Mouse (Mus musculus) ES-E14 (cell line): ENCODE measurements around the gene Gpm6b.

Experiments
- CHD2 ChIP-seq: IDR thresholded peaks from 2 replicates; pipeline ENCODE4 v1.6.1; 2014; ENCODE audit warnings: mild to moderate bottlenecking, low read depth, low read length, inconsistent platforms
- HCFC1 ChIP-seq: IDR thresholded peaks from 2 replicates; pipeline ENCODE4 v1.6.1; 2012; ENCODE audit warnings: low read length, inconsistent platforms, borderline replicate concordance; ENCODE audit not compliant: insufficient read depth
- ZC3H11A ChIP-seq: IDR thresholded peaks from 2 replicates; pipeline ENCODE4 v1.6.1; 2012; ENCODE audit warnings: low read depth, mild to moderate bottlenecking, inconsistent platforms, low read length, borderline replicate concordance
- ZNF384 ChIP-seq: IDR thresholded peaks from 2 replicates; pipeline ENCODE4 v1.6.1; 2012; ENCODE audit warnings: low read depth, low read length, inconsistent platforms

- TF ChIP-seq HCFC1 (no peak), ZNF384 (no peak), CHD2 (no peak), ZC3H11A (no peak)
Measured at GRCm38 (mm10) chrX:166360455-166360854, 121.7 kb downstream of the Gpm6b start.
